ENCODE assay signal across 8 mouse cellular contexts in the genomic region with DNA sequence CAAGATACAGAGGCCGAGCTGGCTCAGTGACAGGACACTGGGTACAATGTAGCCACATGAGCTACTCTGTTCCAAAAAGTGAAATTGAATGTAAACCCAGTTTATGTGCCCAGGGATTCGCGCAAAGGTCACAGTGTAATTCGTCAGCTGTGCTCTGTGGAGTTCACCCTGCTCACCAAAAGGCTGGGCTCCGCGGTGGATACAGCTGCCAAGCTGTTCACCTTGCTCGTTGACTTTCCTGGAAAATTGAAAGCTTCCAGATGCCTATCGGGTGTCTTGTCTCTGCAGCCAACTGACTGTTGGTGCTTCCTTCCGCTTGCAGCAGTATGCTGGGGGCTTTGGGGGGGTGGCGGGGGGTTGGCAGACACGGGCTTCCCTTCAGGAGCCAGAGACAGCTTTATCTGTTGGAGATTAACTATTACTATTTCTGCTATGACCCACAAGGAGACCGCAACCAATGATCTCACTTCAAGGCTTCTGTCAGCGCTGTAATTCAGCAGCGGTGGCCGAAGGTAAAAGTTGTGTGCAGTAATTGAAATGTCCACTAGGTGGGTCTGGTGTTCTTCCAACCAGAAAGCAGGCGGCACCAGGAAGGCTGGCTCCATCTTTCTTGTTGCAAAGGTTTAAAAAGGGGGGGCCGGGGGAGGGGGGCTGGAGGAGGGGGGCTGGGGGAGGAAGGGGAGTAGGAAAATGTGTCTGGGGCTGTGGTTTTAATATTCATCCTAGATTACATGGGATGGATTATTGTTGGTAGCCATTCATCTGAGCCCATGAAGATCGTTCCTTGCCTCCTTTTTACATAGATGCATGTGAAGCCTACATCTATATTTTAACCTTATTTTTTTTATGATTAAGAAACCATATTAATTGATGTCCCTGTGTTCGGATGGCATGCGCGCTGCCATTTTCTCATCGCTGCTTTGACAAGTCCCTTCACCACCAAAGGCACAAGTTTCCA.
DNase-seq lines count a peak whose midpoint lies in the region; ATAC-seq lines count a peak whose summit lies in the region.

No protein-coding gene starts in this region.

- H3K4me2 ChIP-seq in forebrain, embryonic 14.5 days (ENCODE audit: low read length): peak overlapping the region; percentile 41
- H3K4me2 ChIP-seq in lung, embryonic 16.5 days (ENCODE audit: low read depth, low read length): peak overlapping the region; percentile 62

- H3K4me1 ChIP-seq in forebrain, embryonic 14.5 days (ENCODE audit: control insufficient read depth, insufficient read depth, low read length): peaks cover 7% of the 10 kb centered on the region
- H3K4me1 ChIP-seq in hindbrain, embryonic 10.5 days (replicated peaks): peaks cover 8% of the 10 kb centered on the region
- H3K4me1 ChIP-seq in lung, embryonic 16.5 days (replicated peaks; ENCODE audit: control insufficient read depth, insufficient read depth, low read length): 0 out of 2 replicates have a peak, but pooled peaks cover 3% of the 10 kb centered on the region

- no peak overlapping the region for H3K27ac ChIP-seq in forebrain, embryonic 14.5 days (ENCODE audit: low read depth, low read length)
- no peak overlapping the region for H3K27ac ChIP-seq in hindbrain, embryonic 10.5 days
- no peak overlapping the region for H3K27ac ChIP-seq in lung, embryonic 16.5 days (ENCODE audit: low read length)

- DNase-seq in Muller cell, postnatal 12 days (ENCODE audit: inconsistent ontology term): peak; percentile 50
- DNase-seq in c-Kit-positive CD71-positive TER-119-positive erythroid progenitor cells, embryonic 14.5 days (ENCODE audit: low spot score): peak; percentile 31
- DNase-seq in forebrain, embryonic 14.5 days (ENCODE audit: low spot score): peak; percentile 93
- peak; percentile 73 for DNase-seq in hindbrain, embryonic 10.5 days (ENCODE audit: low spot score)
- peak; percentile 76 for DNase-seq in layer of hippocampus, adult 9-10 months (ENCODE audit: low spot score)
- DNase-seq in retina, postnatal 1 day: peak; percentile 90

- no peaks in the 10 kb centered on the region for H3K36me3 ChIP-seq in forebrain, embryonic 14.5 days (ENCODE audit: control insufficient read depth, insufficient read depth, low read length)
- no peaks in the 10 kb centered on the region for H3K36me3 ChIP-seq in hindbrain, embryonic 10.5 days
- H3K36me3 ChIP-seq in lung, embryonic 16.5 days (ENCODE audit: control insufficient read depth, insufficient read depth, low read length): no peaks in the 10 kb centered on the region

- ATAC-seq in forebrain, embryonic 14.5 days: peak; percentile 82
- ATAC-seq in lung, embryonic 16.5 days (ENCODE audit: low read depth): peak; percentile 49
- no peak for ATAC-seq in inflammation-experienced regulatory T-cells, adult 6 months

- H3K9ac ChIP-seq in forebrain, embryonic 14.5 days (ENCODE audit: low read length): peak overlapping the region; percentile 37; the same call in 1 of the 2 replicates
- H3K9ac ChIP-seq in lung, embryonic 16.5 days (ENCODE audit: low read length): peak overlapping the region; percentile 55

- no peaks in the 10 kb centered on the region for H3K27me3 ChIP-seq in forebrain, embryonic 14.5 days (replicated peaks; ENCODE audit: control insufficient read depth, insufficient read depth, low read length)
- H3K27me3 ChIP-seq in hindbrain, embryonic 10.5 days (ENCODE audit: insufficient read depth, poor library complexity, severe bottlenecking): peaks cover 15% of the 10 kb centered on the region
- no peaks in the 10 kb centered on the region for H3K27me3 ChIP-seq in lung, embryonic 16.5 days (ENCODE audit: control insufficient read depth, insufficient read depth, low read depth, low read length)

- H3K4me3 ChIP-seq in forebrain, embryonic 14.5 days (ENCODE audit: low read depth, low read length): no peak overlapping the region
- H3K4me3 ChIP-seq in hindbrain, embryonic 10.5 days: peak overlapping the region; percentile 37
- H3K4me3 ChIP-seq in lung, embryonic 16.5 days (ENCODE audit: low read length): peak overlapping the region; percentile 39

- H3K9me3 ChIP-seq in forebrain, embryonic 14.5 days (replicated peaks; ENCODE audit: control insufficient read depth, low read length): no peaks in the 10 kb centered on the region
- H3K9me3 ChIP-seq in hindbrain, embryonic 10.5 days: no peaks in the 10 kb centered on the region
- H3K9me3 ChIP-seq in lung, embryonic 16.5 days (ENCODE audit: control insufficient read depth, low read length): no peaks in the 10 kb centered on the region

- WGBS in forebrain, embryonic 14.5 days: 33% methylated on average over 22 of the region's 22 CpGs
- 36% methylated on average over 22 of the region's 22 CpGs for WGBS in hindbrain, embryonic 10.5 days
- WGBS in lung, embryonic 16.5 days: 23% methylated on average over 22 of the region's 22 CpGs

Comparison
In these comparisons a context has a peak if more than half of its experiments do, and no peak if none do; other contexts are left out.
1. DNase-seq: peak in every context shown above with its lines; median percentile 93 in forebrain, embryonic 14.5 days; 90 in retina, postnatal 1 day; 76 in layer of hippocampus, adult 9-10 months; 73 in hindbrain, embryonic 10.5 days; 50 in Muller cell, postnatal 12 days; 31 in c-Kit-positive CD71-positive TER-119-positive erythroid progenitor cells, embryonic 14.5 days.